Mouse (Mus musculus): ENCODE measurements around the gene Crtc1.

DNA sequence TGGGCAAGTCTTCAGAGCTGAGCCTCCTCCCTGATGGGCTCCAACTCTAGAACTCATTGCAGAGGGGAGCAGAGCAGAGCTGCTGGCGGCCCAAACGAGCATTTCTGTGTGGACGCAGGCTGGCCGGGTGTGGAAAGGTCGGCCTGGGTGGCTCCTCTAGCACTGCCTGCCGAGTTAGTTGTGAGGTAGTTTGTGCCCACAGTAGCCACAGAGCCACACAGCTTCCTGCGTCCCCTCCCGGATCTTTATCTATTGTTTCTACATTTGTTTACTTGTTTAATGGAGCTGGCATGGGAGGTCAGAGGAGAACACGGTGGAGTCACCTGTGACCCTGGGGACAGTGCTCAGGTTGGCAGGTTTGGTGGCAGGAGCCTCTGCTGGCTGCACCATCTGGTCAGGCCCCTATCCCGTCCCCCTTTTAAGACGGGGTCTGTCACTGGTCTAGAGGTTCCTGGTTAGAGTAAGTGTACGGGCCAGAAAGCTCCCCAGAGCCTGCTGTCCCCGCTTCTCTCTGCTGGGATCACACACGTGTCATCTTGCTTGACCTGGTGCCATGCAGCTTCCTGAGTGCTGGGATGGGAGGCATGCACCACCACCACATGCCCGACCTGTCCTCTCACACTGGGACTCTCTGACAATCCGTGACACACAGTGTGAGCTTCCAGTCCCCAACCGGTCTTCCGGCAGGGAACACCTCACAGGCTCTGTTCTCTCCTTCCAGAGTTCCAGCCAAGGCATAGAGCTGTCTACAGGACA, 17.9 kb downstream of the Crtc1 start:
- TF ChIP-seq TAL1 (IDR thresholded peaks at IDR 0.05; ENCODE audit: low read length) (no peak), KAT2A (conservative IDR thresholded peaks at IDR 0.05; ENCODE audit: low read depth, low read length) (no peak), CTCF (IDR thresholded peaks at IDR 0.05 in 2 of 3, conservative IDR thresholded peaks at IDR 0.05 in 1 of 3; ENCODE audit: control insufficient read depth in 1 of 3, insufficient read depth in 1 of 3, low read depth in 2 of 3, low read length in 3 of 3, poor library complexity in 1 of 3, severe bottlenecking in 1 of 3) (no peak)
